Mouse (Mus musculus): ENCODE results near the gene Sept10. TPM values are rescaled to one million over a fixed set of nuclear protein-coding genes. Genes with fewer than 3 reads are reported as not detected.
"Not testable (repeated sequence)": the region's sequence is repeated elsewhere in the genome, so short reads cannot be mapped to it uniquely, and the experiment has no call there.

The Sept10 gene
- polyA plus RNA-seq, 1 experiment: 37.1 TPM

DNA sequence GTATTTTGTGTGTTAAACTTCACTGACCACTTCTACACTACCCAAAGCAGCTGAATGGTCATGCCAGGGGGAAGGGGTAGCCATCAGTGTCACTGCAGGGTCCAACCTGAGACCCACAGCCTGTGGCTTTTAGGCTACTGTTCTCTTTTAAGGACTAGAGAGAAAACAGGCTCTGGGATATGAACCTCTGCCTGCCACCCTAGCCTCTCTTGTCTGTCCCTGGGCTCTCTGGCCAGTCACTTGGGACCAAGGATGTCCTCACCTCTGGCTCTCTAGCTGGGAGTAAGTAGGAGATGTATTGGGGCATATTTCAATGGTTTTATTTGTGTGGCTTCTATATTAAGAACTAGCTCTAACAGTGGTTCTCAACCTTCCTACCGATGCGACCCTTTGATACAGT lies 101.8 kb downstream of the Sept10 start:
- no peak overlapping the region for H3K4me3 ChIP-seq (ENCODE audit: insufficient read depth, low read depth, low read length)
- H3K4me1 ChIP-seq (ENCODE audit: control insufficient read depth, insufficient read depth, insufficient read length, low read length): no peaks in the 10 kb centered on the region
- H3K27ac ChIP-seq (replicated peaks; ENCODE audit: low read depth, low read length): no peak overlapping the region

DNA sequence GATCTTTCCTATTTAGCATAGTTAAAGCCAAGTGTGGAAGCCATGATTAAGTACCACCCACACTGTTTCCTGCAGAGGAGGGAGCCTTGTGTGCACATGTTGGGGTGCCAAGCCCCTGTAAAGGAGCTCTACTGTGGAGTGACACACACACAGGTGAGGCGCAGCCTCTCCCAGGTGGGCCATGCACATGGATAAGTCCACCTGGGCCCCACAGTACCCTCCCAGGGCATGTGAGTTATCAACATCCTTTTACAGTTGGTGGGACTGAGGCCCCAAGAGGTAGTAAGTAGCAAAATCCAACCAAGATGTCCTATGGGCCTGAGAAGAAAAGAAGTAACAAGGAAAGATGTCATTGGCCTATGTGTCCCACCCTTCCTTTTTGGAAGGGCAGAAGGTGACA lies 102.6 kb downstream of the Sept10 start:
- H3K4me1 ChIP-seq (ENCODE audit: control insufficient read depth, insufficient read depth, insufficient read length, low read length): no peaks in the 10 kb centered on the region
- no peak overlapping the region for H3K4me3 ChIP-seq (ENCODE audit: insufficient read depth, low read depth, low read length)
- H3K27ac ChIP-seq (replicated peaks; ENCODE audit: low read depth, low read length): no peak overlapping the region

DNA sequence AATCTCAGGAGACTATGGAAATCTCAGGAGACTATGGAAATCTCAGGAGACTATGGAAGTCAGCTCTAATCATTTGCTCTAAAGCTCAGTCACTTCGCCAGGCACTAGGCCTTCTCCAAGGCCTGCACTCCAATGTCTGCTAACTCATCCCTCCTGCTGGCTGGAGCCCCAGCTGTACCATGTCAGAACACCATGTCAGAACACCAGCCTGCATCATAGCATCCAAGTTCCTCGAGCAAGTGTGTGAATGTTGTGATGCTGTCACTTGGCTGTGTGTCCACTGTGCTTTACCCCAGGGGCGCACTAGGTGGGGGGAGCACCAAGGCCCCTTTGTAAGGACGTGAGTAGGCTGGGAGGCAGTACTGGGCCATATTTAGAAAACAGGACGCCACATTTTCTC lies 104.1 kb downstream of the Sept10 start:
- no peak overlapping the region for H3K4me3 ChIP-seq (ENCODE audit: insufficient read depth, low read depth, low read length)
- H3K27ac ChIP-seq (replicated peaks; ENCODE audit: low read depth, low read length): no peak overlapping the region
- no peaks in the 10 kb centered on the region for H3K4me1 ChIP-seq (ENCODE audit: control insufficient read depth, insufficient read depth, insufficient read length, low read length)

DNA sequence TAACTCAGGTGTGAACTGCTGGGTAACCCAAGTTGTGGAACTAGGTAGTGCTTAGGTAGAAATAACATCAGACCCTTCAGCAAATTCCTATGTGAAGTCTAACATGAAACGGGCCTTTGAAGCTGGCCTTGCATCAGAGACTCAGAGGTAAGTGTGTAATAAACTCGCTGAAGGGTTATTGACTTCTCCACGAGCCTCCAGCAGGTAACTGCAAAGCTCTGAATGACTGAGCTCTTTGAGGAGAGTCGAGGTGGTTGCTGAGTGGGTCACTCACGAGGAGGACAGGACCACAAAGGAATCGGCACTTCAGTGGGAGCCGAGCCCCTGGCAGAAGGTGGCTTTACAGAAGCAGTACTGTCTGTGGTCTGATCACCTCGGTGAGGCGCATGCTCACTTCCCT lies 105.3 kb downstream of the Sept10 start:
- Histone ChIP-seq H3K4me1 (ENCODE audit: control insufficient read depth, insufficient read depth, insufficient read length, low read length) (no peaks in the 10 kb centered on the region), H3K4me3 (ENCODE audit: insufficient read depth, low read depth, low read length) (no peak overlapping the region), H3K27ac (replicated peaks; ENCODE audit: low read depth, low read length) (no peak overlapping the region)

DNA sequence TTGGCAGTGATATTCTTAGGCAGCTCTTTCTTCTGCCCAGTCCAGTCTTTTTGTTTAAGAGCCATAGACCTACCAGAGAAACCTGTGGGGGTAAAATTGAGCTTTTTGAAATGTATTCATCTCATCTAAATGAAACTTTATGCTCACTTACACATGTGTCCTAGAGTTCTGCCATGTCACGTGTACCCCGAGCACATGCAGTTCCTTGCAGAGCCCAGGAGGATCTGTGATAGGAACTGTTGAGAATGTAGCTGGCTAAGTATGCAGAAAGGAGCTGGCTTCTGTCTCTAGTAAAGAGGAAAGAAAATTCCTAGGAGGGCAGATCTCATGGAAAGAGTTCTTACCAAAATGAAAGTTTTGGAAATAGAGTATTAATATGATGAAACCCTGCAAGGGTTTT lies 106.0 kb downstream of the Sept10 start:
- H3K4me1 ChIP-seq (ENCODE audit: control insufficient read depth, insufficient read depth, insufficient read length, low read length): no peaks in the 10 kb centered on the region
- H3K4me3 ChIP-seq (ENCODE audit: insufficient read depth, low read depth, low read length): no peak overlapping the region
- no peak overlapping the region for H3K27ac ChIP-seq (replicated peaks; ENCODE audit: low read depth, low read length)

DNA sequence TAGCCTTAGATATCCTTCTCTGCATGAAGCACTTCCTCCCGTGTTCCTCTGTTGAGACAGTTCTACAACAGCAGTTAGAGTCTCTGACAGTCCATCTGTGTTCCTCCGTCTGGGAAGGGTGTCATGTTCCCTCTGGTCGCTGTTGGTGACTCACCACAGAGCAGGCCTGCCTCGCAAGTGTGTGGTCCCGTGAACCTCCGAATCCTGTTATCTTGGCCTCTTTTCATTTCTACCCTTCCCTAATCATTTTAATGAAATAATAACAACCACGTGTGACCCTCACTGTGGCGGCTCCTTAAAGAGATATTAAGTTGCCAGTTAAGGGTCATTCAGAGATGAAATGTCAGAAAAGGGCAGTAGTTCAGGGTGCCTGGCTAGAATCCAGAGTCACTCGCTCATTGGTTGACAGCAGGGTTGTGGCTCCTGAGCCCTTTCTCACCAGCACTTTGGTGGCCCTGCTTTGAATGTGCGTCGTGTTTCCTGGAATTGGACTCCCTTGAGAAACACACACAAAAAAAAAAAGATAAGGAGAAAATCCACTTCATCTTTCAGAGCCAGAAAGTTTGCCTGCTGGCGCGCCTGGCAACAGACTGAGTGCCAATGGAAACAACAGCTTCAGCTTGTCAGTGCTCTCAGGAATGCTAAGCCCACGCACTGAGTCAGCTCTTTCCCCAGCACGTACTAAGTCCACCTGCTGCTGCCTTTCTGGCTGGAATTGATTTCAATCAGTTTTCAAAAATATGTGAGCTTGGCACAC lies 106.9 kb downstream of the Sept10 start:
- no peak overlapping the region for H3K27ac ChIP-seq (replicated peaks; ENCODE audit: low read depth, low read length)

DNA sequence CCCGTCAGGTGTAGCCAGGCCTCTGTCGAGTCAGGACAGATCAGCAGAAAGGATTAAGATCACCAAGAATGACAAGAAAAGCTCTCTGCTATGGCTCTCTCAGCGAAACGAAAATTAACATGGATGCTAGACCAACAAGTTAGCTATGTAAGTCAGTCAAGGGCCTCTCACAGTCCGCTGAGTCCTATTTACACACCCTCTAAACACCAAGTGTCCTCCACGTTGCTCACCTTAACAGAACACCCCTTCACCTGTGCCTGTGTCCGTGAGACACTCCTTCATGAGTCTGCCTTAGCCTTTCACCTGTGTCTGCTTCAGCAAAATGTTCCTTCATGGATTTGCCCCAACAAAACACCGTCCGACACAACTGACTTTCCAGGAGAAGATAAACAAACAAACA lies 108.3 kb downstream of the Sept10 start:
- H3K27ac ChIP-seq (replicated peaks; ENCODE audit: low read depth, low read length): no peak overlapping the region

More for the DNA sequence above, 106.9 kb downstream of the Sept10 start:
- Histone ChIP-seq H3K4me1 (ENCODE audit: control insufficient read depth, insufficient read depth, insufficient read length, low read length) (no peaks in the 10 kb centered on the region), H3K4me3 (ENCODE audit: insufficient read depth, low read depth, low read length) (no peak overlapping the region)

DNA sequence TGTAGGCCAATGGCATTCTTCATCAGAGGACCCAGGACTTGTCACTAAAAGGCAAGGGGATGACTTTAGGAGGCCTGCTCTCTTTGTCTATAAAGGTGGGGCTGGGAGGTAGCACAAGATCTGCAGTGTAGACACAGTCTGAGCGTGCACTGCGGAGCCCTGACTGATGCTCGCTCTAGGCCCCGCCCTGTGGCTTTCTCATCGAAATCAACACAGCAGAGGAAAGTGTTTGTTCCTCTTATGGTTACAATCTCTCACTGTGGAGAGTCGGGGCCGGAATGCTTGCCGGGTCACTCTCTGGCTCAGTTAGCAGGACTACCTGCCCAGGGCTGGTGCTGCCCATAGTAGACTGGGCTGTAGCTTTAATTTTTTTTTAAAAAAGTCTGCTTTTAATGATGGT lies 108.9 kb downstream of the Sept10 start:
- no peak overlapping the region for H3K27ac ChIP-seq (replicated peaks; ENCODE audit: low read depth, low read length)
- H3K4me1 ChIP-seq (ENCODE audit: control insufficient read depth, insufficient read depth, insufficient read length, low read length): no peaks in the 10 kb centered on the region

More for the DNA sequence above, 108.3 kb downstream of the Sept10 start:
- no peak overlapping the region for H3K4me3 ChIP-seq (ENCODE audit: insufficient read depth, low read depth, low read length)
- H3K4me1 ChIP-seq (ENCODE audit: control insufficient read depth, insufficient read depth, insufficient read length, low read length): no peaks in the 10 kb centered on the region

DNA sequence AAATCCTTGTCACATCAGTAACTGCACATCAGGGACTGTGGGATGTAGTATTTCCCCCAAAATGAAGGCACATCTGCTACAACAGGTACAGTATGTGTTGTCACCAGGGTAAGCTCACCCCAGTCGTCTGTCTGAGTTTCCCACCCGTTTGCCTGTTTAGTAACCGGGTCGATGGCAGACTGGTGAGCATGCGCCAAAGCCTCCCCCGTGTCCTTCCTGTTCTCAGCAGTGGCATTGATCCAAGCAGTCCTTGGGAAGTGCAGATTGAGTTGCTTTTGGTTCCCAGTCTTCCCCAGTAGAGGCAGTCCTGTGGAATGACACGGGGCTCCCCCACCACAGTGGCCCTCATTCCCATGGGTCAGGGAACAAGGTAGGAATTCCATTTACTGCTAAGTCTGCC lies 111.3 kb downstream of the Sept10 start:
- Histone ChIP-seq H3K4me1 (ENCODE audit: control insufficient read depth, insufficient read depth, insufficient read length, low read length) (no peaks in the 10 kb centered on the region), H3K27ac (replicated peaks; ENCODE audit: low read depth, low read length) (no peak overlapping the region), H3K4me3 (ENCODE audit: insufficient read depth, low read depth, low read length) (no peak overlapping the region)

More for the DNA sequence above, 108.9 kb downstream of the Sept10 start:
- no peak overlapping the region for H3K4me3 ChIP-seq (ENCODE audit: insufficient read depth, low read depth, low read length)

DNA sequence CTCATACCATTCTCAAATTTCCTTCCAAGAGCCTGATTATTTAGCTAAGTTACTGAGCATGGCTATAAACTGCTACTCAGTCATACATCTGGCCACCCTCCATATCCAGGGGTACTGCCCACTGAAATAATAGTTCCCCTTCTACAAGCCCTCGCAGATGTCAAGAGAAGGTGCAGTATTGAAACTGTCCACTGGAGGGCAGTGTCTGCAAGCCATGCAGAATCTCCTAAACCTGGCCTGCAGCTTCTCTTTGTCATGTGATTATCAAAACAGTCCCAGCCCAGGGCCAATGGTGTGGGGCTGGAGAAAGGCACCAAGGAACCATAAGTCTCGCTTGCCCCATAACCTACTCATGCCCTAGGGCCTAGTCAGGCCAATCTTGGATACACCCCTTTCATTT lies 112.6 kb downstream of the Sept10 start:
- no peak overlapping the region for H3K4me3 ChIP-seq (ENCODE audit: insufficient read depth, low read depth, low read length)
- no peaks in the 10 kb centered on the region for H3K4me1 ChIP-seq (ENCODE audit: control insufficient read depth, insufficient read depth, insufficient read length, low read length)
- H3K27ac ChIP-seq (replicated peaks; ENCODE audit: low read depth, low read length): no peak overlapping the region

DNA sequence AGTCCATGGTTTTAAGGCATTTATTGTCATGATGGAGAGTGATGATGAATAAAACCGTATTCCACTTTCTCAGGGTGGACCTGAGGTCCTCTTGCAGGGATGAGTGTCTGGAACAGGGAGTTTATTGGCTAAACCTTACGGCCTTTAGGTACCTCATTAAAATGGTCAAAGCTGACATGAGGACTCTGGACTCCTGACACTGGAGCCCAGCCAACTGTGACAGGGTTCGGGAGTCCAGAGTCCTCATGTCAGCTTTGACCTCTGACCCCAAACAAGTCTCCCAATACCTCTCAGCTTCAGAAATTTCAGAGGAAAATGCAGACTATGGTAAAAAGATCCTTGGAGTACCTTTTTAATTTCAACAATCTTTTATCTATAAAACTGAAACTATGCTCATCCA lies 115.0 kb downstream of the Sept10 start:
- H3K4me3 ChIP-seq (ENCODE audit: insufficient read depth, low read depth, low read length): no peak overlapping the region
- no peaks in the 10 kb centered on the region for H3K4me1 ChIP-seq (ENCODE audit: control insufficient read depth, insufficient read depth, insufficient read length, low read length)
- H3K27ac ChIP-seq (replicated peaks; ENCODE audit: low read depth, low read length): no peak overlapping the region

DNA sequence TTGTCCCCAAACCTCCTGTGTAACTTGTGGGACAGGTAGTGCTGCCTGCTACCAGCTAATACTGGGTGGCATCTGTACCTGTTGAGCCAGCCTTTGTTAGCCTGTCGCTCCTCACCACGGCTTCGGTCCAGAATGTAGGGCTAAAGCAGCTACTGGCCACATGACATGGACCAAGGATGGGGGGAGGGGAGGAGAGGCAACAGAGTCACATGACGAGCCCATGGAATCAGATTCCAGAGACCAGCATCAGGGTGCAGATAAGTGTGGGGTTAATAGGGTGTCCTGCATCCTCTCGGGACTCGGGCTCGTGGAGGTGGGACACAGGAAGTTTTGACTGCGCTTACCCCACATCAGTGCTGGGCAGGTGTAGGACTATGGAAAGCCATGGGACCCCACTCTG lies 115.8 kb downstream of the Sept10 start:
- Histone ChIP-seq H3K27ac (replicated peaks; ENCODE audit: low read depth, low read length) (no peak overlapping the region), H3K4me3 (ENCODE audit: insufficient read depth, low read depth, low read length) (no peak overlapping the region), H3K4me1 (ENCODE audit: control insufficient read depth, insufficient read depth, insufficient read length, low read length) (no peaks in the 10 kb centered on the region)

DNA sequence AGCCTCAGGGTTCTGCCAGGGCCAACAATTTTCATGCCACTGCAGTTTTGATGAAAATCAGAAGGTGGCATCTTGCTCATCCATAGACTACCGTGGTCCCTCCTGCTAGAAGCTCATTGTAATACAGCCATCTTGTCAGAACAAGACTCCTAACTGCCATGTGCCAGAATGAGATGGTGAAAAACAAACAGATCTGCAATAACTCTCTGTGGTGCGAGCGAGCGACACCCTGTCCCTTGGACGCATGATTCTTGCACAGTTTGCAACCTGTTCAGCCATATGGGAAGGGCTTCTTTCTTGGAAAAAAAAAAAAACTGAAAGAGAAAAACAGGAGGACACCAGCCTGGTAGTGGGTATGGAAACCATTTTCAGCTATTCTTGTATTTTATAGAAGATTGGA lies 117.0 kb downstream of the Sept10 start:
- Histone ChIP-seq H3K27ac (replicated peaks; ENCODE audit: low read depth, low read length) (no peak overlapping the region), H3K4me3 (ENCODE audit: insufficient read depth, low read depth, low read length) (no peak overlapping the region), H3K4me1 (ENCODE audit: control insufficient read depth, insufficient read depth, insufficient read length, low read length) (no peaks in the 10 kb centered on the region)

DNA sequence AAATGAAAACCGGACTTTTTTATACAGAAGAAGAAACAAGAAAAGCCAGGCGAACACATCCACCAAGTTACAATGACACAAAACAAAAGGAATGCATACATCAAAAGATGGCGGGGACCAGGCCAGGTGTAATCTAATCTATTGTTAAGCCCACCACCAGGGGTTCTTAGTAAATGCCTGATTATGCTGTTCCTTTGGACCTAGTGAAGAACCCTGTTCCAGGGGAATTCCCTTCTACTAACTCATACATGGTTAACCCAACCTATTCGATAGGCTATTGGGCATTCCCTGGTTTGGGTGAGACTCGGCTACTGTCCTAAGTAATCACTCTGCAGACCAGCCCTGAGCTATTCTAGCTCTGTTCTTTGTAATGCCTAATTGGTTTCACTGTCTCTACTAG lies 118.6 kb downstream of the Sept10 start:
- H3K27ac ChIP-seq (replicated peaks; ENCODE audit: low read depth, low read length); H3K4me3 ChIP-seq (ENCODE audit: insufficient read depth, low read depth, low read length); H3K4me1 ChIP-seq (ENCODE audit: control insufficient read depth, insufficient read depth, insufficient read length, low read length): not testable (repeated sequence)

DNA sequence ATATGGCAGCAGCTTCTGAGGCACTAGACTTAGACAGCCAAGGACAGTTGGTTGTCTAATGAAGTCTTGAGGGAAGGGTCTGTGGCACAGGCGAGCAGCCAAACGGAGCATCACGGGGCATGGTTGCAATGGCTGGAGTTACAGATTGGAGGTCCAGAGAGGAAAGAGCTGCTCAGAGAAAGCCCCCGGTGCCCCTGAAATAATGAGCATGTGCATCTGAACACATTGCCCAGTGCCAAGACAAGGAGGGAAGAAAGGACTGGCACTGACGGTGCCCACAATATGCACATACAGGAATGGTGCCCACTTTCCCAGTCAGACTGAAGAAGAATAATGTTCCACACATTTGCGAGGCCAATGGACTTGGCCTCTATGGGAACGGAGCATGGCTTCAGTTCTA lies 129.7 kb downstream of the Sept10 start:
- Histone ChIP-seq H3K4me3 (ENCODE audit: insufficient read depth, low read depth, low read length) (no peak overlapping the region), H3K4me1 (ENCODE audit: control insufficient read depth, insufficient read depth, insufficient read length, low read length) (no peaks in the 10 kb centered on the region), H3K27ac (replicated peaks; ENCODE audit: low read depth, low read length) (no peak overlapping the region)

Data from brown adipose tissue, adult 24 weeks (tissue).